Mouse (Mus musculus): ENCODE measurements around the gene Tor1aip1. TPM values are rescaled to one million over a fixed set of nuclear protein-coding genes. Genes with fewer than 3 reads are reported as not detected.

Gene Tor1aip1
- polyA plus RNA-seq, 1 experiment = 29.9 TPM

DNA sequence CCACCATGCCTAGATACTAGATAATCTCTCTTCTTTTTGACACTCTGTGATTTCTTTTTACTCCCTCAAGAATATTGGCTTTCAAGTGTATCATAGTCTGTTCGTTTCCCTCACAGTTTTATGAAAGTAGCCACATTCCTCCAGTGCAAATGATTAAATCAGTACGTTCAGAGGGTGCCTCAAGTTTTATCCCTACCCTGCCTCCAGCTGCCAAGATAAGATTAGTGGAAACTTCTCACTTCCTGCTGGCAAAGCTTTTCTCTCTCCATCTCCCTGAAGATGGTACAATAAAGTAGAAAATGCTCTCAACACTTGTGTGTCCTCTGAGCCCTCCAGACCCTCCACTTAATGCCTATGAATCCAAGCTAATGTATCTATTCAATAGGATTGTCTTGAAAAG, 61.3 kb downstream of the Tor1aip1 start:
- H3K27ac ChIP-seq (ENCODE audit: insufficient read depth, low read length) = no peak overlapping the region
- no peaks in the 10 kb centered on the region for H3K36me3 ChIP-seq (ENCODE audit: control insufficient read depth, insufficient read depth, low read length, poor library complexity, severe bottlenecking)
- H3K4me3 ChIP-seq (ENCODE audit: low read depth, low read length) = no peak overlapping the region
- TF ChIP-seq POLR2A (IDR thresholded peaks at IDR 0.05; ENCODE audit: insufficient read depth, low read length) (no peak), EP300 (IDR thresholded peaks at IDR 0.05; ENCODE audit: insufficient read depth, low read depth, low read length) (no peak)
- H3K27me3 ChIP-seq (ENCODE audit: control insufficient read depth, insufficient read depth, low read length, poor library complexity, severe bottlenecking) = no peaks in the 10 kb centered on the region
- no peaks in the 10 kb centered on the region for H3K9me3 ChIP-seq (replicated peaks; ENCODE audit: control insufficient read depth, insufficient read depth, low read length, poor library complexity, severe bottlenecking)
- H3K4me1 ChIP-seq (ENCODE audit: control insufficient read depth, insufficient read depth, low read length) = no peaks in the 10 kb centered on the region
- no peak overlapping the region for H3K9ac ChIP-seq (ENCODE audit: low read depth, poor library complexity, severe bottlenecking)

GRCm38 (mm10) chr1:155973719-155974379, 62.4 kb downstream of the Tor1aip1 start:
- H3K9me3 ChIP-seq (replicated peaks; ENCODE audit: control insufficient read depth, insufficient read depth, low read length, poor library complexity, severe bottlenecking) = no peaks in the 10 kb centered on the region
- no peaks in the 10 kb centered on the region for H3K4me1 ChIP-seq (ENCODE audit: control insufficient read depth, insufficient read depth, low read length)
- no peak for TF ChIP-seq POLR2A (IDR thresholded peaks at IDR 0.05; ENCODE audit: insufficient read depth, low read length)
- TF ChIP-seq CTCF (IDR thresholded peaks at IDR 0.05; ENCODE audit: low read depth, low read length) = no peak
- no peak for TF ChIP-seq EP300 (IDR thresholded peaks at IDR 0.05; ENCODE audit: insufficient read depth, low read depth, low read length)

DNA sequence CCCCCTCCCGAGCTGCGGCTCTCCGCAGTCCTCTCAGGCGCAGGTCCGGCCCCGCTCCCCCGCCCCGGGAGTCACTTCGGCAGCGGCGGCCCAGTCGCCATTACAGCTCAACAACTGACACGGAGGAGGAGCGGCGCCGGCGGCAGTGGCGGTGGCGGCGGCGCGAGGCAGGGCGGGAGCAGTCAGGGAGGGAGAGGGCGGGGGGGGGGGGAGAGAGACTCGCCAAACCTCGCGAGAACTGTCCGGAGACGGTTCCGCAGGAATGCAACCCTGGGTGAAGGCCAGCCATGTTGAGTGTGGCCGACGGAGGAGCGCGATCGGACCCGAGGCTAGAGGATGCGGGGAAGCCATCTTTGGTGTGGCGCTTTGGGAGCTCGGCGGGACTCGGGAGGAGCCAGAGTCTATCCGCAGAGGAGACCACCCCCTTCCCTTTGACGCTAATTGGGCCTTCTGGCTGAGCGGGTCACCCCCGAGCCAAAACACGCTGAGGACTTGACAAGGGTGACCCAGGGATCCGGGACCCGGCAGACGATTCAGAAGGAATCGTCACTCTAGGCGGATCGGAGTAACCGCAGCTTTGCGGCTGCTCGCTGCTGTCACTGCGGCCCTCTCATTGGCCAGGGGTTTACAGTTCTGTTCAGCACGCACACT, 63.1 kb downstream of the Tor1aip1 start, which contains the start of gene Cep350:
Gene Cep350 (minus strand): TSS at position 188 of the 651 bp plus-strand sequence.
- Histone ChIP-seq H3K36me3 (ENCODE audit: control insufficient read depth, insufficient read depth, low read length, poor library complexity, severe bottlenecking) (no peaks in the 10 kb centered on the region), H3K9ac (ENCODE audit: low read depth, poor library complexity, severe bottlenecking) (peak within 1 kb of the TSS; percentile 98), H3K27me3 (ENCODE audit: control insufficient read depth, insufficient read depth, low read length, poor library complexity, severe bottlenecking) (no peaks in the 10 kb centered on the region), H3K4me1 (ENCODE audit: control insufficient read depth, insufficient read depth, low read length) (no peaks in the 10 kb centered on the region), H3K4me3 (ENCODE audit: low read depth, low read length) (peak within 1 kb of the TSS; percentile 82), H3K27ac (ENCODE audit: insufficient read depth, low read length) (no peak within 1 kb of the TSS), H3K9me3 (replicated peaks; ENCODE audit: control insufficient read depth, insufficient read depth, low read length, poor library complexity, severe bottlenecking) (no peaks in the 10 kb centered on the region)
- TF ChIP-seq POLR2A (IDR thresholded peaks at IDR 0.05; ENCODE audit: insufficient read depth, low read length) (no peak), CTCF (IDR thresholded peaks at IDR 0.05; ENCODE audit: low read depth, low read length) (no peak), EP300 (IDR thresholded peaks at IDR 0.05; ENCODE audit: insufficient read depth, low read depth, low read length) (peak; percentile 49; the same call in 1 of the 2 replicates)

More at GRCm38 (mm10) chr1:155973719-155974379, 62.4 kb downstream of the Tor1aip1 start:
- H3K27ac ChIP-seq (ENCODE audit: insufficient read depth, low read length) = no peak overlapping the region
- H3K9ac ChIP-seq (ENCODE audit: low read depth, poor library complexity, severe bottlenecking) = peak overlapping the region; percentile 98
- H3K36me3 ChIP-seq (ENCODE audit: control insufficient read depth, insufficient read depth, low read length, poor library complexity, severe bottlenecking) = no peaks in the 10 kb centered on the region
- no peaks in the 10 kb centered on the region for H3K27me3 ChIP-seq (ENCODE audit: control insufficient read depth, insufficient read depth, low read length, poor library complexity, severe bottlenecking)
- peak overlapping the region; percentile 82 for H3K4me3 ChIP-seq (ENCODE audit: low read depth, low read length)

DNA sequence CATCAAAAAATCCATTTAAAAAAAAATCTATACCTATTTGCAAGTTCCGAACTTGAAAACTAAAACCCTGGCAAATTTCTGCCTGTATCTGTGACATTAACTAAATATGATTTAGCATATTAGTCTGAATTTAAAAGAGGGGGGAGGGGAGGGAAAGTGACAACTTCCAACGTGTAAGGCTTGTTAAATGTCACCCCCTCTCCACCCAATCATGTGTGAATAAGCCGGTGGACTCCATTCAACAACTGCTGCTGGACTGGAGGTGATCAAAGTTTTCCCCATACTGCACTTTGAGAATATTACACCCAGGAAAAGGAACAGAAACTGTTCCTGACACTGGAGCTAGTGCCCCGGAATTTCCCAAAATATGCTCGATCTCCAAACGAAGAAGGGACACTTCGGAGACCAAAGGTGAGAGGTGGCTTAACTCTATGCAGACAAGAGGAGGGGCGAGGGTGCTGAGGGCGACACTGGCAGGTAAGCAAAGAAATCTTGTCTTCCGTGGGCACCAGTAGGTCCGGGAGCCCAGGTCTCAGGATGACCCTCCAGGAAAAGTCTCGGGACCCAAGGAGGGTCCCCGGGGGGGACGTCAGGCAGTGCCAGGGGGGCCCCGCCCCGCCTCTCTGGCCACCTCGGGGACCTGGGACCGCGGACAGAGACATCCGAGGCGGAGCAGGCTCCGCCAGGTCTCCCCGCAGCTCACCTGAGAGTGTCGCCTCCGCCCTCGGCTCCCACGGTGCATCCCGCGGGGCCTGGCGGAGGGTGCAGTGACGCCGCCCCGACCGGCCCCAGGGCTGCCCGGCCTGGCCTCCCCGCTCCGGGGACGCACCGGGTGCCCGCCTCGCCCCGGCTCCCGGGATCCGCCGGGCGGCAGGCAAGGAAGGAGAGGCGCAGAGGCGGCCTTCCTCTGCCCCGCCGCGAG, 63.9 kb downstream of the Tor1aip1 start:
- Histone ChIP-seq H3K36me3 (ENCODE audit: control insufficient read depth, insufficient read depth, low read length, poor library complexity, severe bottlenecking) (no peaks in the 10 kb centered on the region), H3K27me3 (ENCODE audit: control insufficient read depth, insufficient read depth, low read length, poor library complexity, severe bottlenecking) (no peaks in the 10 kb centered on the region), H3K9me3 (replicated peaks; ENCODE audit: control insufficient read depth, insufficient read depth, low read length, poor library complexity, severe bottlenecking) (no peaks in the 10 kb centered on the region), H3K4me3 (ENCODE audit: low read depth, low read length) (peak overlapping the region; percentile 69), H3K4me1 (ENCODE audit: control insufficient read depth, insufficient read depth, low read length) (no peaks in the 10 kb centered on the region), H3K27ac (ENCODE audit: insufficient read depth, low read length) (no peak overlapping the region), H3K9ac (ENCODE audit: low read depth, poor library complexity, severe bottlenecking) (peak overlapping the region; percentile 98)
- TF ChIP-seq CTCF (IDR thresholded peaks at IDR 0.05; ENCODE audit: low read depth, low read length) (no peak), EP300 (IDR thresholded peaks at IDR 0.05; ENCODE audit: insufficient read depth, low read depth, low read length) (no peak), POLR2A (IDR thresholded peaks at IDR 0.05; ENCODE audit: insufficient read depth, low read length) (no peak)

Other genes with a start within 250 kb of the Tor1aip1 start
- 14.7 and 18.1 TPM in 2 replicates for gene Qsox1, start 223.6 kb downstream of the Tor1aip1 start, polyA plus RNA-seq (2011; ENCODE audit: insufficient read depth, insufficient read length, low read depth, missing spikeins)
- gene Cep350, start 63.2 kb downstream of the Tor1aip1 start, polyA plus RNA-seq (2011; ENCODE audit: insufficient read depth, insufficient read length, low read depth, missing spikeins) = 35.2 and 36.5 TPM in 2 replicates
- gene Tor1aip2, start 1.1 kb downstream of the Tor1aip1 start, polyA plus RNA-seq (2011; ENCODE audit: insufficient read depth, insufficient read length, low read depth, missing spikeins) = 178 and 198 TPM in 2 replicates
- 0.33 and 0.40 TPM in 2 replicates for gene Fam163a, start 168.5 kb upstream of the Tor1aip1 start, polyA plus RNA-seq (2011; ENCODE audit: insufficient read depth, insufficient read length, low read depth, missing spikeins)